Comparison of ENCODE assay signal across 9 mouse cellular contexts in genomic region chr13:5802826-5803225, GRCm38 (mm10). TPM values are rescaled to one million over a fixed set of nuclear protein-coding genes. Genes with fewer than 3 reads are reported as not detected.
DNase-seq lines count a peak whose midpoint lies in the region; ATAC-seq and TF ChIP-seq lines count a peak whose summit lies in the region.
"Had no signal": no experiment of that assay in that cellular context is flagged by ENCODE, and none has a peak within 500 bp of the region (broad histone marks: within the 10 kb centered on the region; RNA-seq: fewer than 3 reads in every experiment).

No protein-coding gene starts in this region.

- H3K9me3 ChIP-seq in kidney, embryonic 15.5 days (replicated peaks) = no peaks in the 10 kb centered on the region
- no peaks in the 10 kb centered on the region for H3K9me3 ChIP-seq in forebrain, postnatal 0 days (ENCODE audit: low read length)

- H3K27me3 ChIP-seq in kidney, embryonic 15.5 days = no peaks in the 10 kb centered on the region
- no peaks in the 10 kb centered on the region for H3K27me3 ChIP-seq in forebrain, postnatal 0 days (ENCODE audit: insufficient read depth, low read length)

- peaks cover 14% of the 10 kb centered on the region for H3K4me1 ChIP-seq in kidney, embryonic 15.5 days
- H3K4me1 ChIP-seq in forebrain, postnatal 0 days (ENCODE audit: insufficient read depth) = no peaks in the 10 kb centered on the region

- peak overlapping the region; percentile 27 for H3K4me2 ChIP-seq in kidney, embryonic 15.5 days
- no peak overlapping the region for H3K4me2 ChIP-seq in forebrain, postnatal 0 days (ENCODE audit: low read depth)

- H3K9ac ChIP-seq in kidney, embryonic 15.5 days = no peak overlapping the region
- no peak overlapping the region for H3K9ac ChIP-seq in forebrain, postnatal 0 days

- no peak for TF ChIP-seq CTCF in left cerebral cortex, adult 2 months (IDR thresholded peaks at IDR 0.05)
- TF ChIP-seq CTCF in forebrain, postnatal 0 days (IDR thresholded peaks at IDR 0.05; ENCODE audit: low read depth) = no peak

- peak; percentile 55; the same call in 1 of the 2 replicates for ATAC-seq in kidney, embryonic 15.5 days (replicated peaks; ENCODE audit: low FRiP score)
- ATAC-seq in megakaryocyte, adult 5-6 weeks (ENCODE audit: poor library complexity, severe bottlenecking) = peak; percentile 60
- ATAC-seq in forebrain, postnatal 0 days = no peak

- DNase-seq in adrenal gland, adult 2 months = peak; percentile 24
- DNase-seq in adrenal gland, postnatal 10 days = no peak
- peak; percentile 34 for DNase-seq in embryo, embryonic 11 days
- DNase-seq in left cerebral cortex, adult 2 months (ENCODE audit: extremely low spot score in 1 of 2, low spot score in 2 of 2) = no peak
- no peak for DNase-seq in forebrain, postnatal 0 days
- DNase-seq in right cerebral cortex, postnatal 25 days = no peak
- DNase-seq: cerebellum, postnatal 14 days had no signal

- intact Hi-C loops in left cerebral cortex, adult 2 months (cut with DNase I) = no loop called here

- no peaks in the 10 kb centered on the region for H3K36me3 ChIP-seq in kidney, embryonic 15.5 days
- no peaks in the 10 kb centered on the region for H3K36me3 ChIP-seq in forebrain, postnatal 0 days (ENCODE audit: insufficient read depth)

- H3K4me3 ChIP-seq in kidney, embryonic 15.5 days (replicated peaks) = no peak overlapping the region
- no peak overlapping the region for H3K4me3 ChIP-seq in left cerebral cortex, adult 2 months
- H3K4me3 ChIP-seq in forebrain, postnatal 0 days (ENCODE audit: low read depth, low read length) = no peak overlapping the region

- 47% methylated on average over 14 of the region's 14 CpGs for WGBS in kidney, embryonic 15.5 days
- 67% methylated on average over 14 of the region's 14 CpGs for WGBS in forebrain, postnatal 0 days

- peak overlapping the region; percentile 75 for H3K27ac ChIP-seq in kidney, embryonic 15.5 days
- H3K27ac ChIP-seq in left cerebral cortex, adult 2 months = no peak overlapping the region
- no peak overlapping the region for H3K27ac ChIP-seq in forebrain, postnatal 0 days (ENCODE audit: low read depth, low read length)

RNA-seq across cellular contexts. Expression of gene Klf6, which starts 58.5 kb away (rescaled TPM):
- 10 to 100 TPM; 33.7 to 40.0 TPM for total RNA-seq in adrenal gland, adult 2 months (2021)
- polyA plus RNA-seq in adrenal gland, adult 2 months (2012; rRNA removed) = 11.4 and 11.8 TPM in 2 replicates
- 10 to 100 TPM; 37.9 to 59.0 TPM for total RNA-seq in adrenal gland, postnatal 10 days (2021)
- 58.1 and 63.7 TPM in 2 replicates for polyA plus RNA-seq in kidney, embryonic 15.5 days (2015; fragmentation: Nextera tagmentation; extraction: Ambion mirVana)
- 160 and 180 TPM in 2 replicates for total RNA-seq in megakaryocyte, adult 5-6 weeks (2015)
- total RNA-seq in megakaryocyte, adult 5-6 weeks (2017) = 192 and 198 TPM in 2 replicates
- total RNA-seq in left cerebral cortex, adult 2 months (2021) = 10 to 100 TPM; 49.0 to 55.1 TPM
- total RNA-seq in forebrain, postnatal 0 days (2014; rRNA removed) = 78.8 and 87.1 TPM in 2 replicates
- polyA plus RNA-seq in forebrain, postnatal 0 days (2015; fragmentation: Nextera tagmentation; extraction: Ambion mirVana) = 100.0 and 146 TPM in 2 replicates

Comparison
In these comparisons a context has a peak if more than half of its experiments do, and no peak if none do; other contexts are left out.
1. DNase-seq: peak in adrenal gland, adult 2 months (single experiment) and embryo, embryonic 11 days (single experiment); none in adrenal gland, postnatal 10 days (single experiment), left cerebral cortex, adult 2 months (0 of 2), forebrain, postnatal 0 days (single experiment) and right cerebral cortex, postnatal 25 days (single experiment).